Mouse (Mus musculus) spleen, embryonic (tissue): ENCODE measurements at regions not wholly inside any gene's neighbourhood (a gene's known extent, or its start where the extent isn't known, plus 50 kb on each side); places are given as distances from the start of the nearest gene placed in this dataset.

Source experiments
- CTCF ChIA-PET: fragments of 350-600 bp; sonication (Branson Sonifier 250); formaldehyde crosslinking; loops from one replicate; lab custom pipeline; 2022; lab: Charles Lee

GRCm38 (mm10) chr13:6059515-6060228 is 198.4 kb downstream of the Klf6 start:
- CTCF ChIA-PET, result no interaction called here

GRCm38 (mm10) chr13:6060229-6060845 is 199.1 kb downstream of the Klf6 start:
- CTCF ChIA-PET, result no interaction called here

GRCm38 (mm10) chr13:6062305-6062704 is 201.0 kb downstream of the Klf6 start:
- CTCF ChIA-PET, result no interaction called here

- CTCF ChIA-PET, result no interaction called here
Measured at GRCm38 (mm10) chr13:6062729-6063386, 201.6 kb downstream of the Klf6 start.

GRCm38 (mm10) chr13:6076978-6077825 is 215.9 kb downstream of the Klf6 start:
- CTCF ChIA-PET, result no interaction called here

GRCm38 (mm10) chr13:6085891-6086290 is 224.6 kb downstream of the Klf6 start:
- CTCF ChIA-PET, result no interaction called here

GRCm38 (mm10) chr13:6109018-6109657 is 247.9 kb downstream of the Klf6 start:
- CTCF ChIA-PET, result no interaction called here

GRCm38 (mm10) chr13:6119703-6120102 is 258.4 kb downstream of the Klf6 start:
- CTCF ChIA-PET, result no interaction called here

- CTCF ChIA-PET, result no interaction called here
Measured at GRCm38 (mm10) chr13:6127311-6127710, 266.0 kb downstream of the Klf6 start.

- CTCF ChIA-PET, result no interaction called here
Measured at GRCm38 (mm10) chr13:6128903-6129302, 267.6 kb downstream of the Klf6 start.

GRCm38 (mm10) chr13:6131363-6131762 is 270.1 kb downstream of the Klf6 start:
- CTCF ChIA-PET, result no interaction called here

- CTCF ChIA-PET, result no interaction called here
Measured at GRCm38 (mm10) chr13:6137170-6137569, 275.9 kb downstream of the Klf6 start.

- CTCF ChIA-PET, result no interaction called here
Measured at GRCm38 (mm10) chr13:6142771-6143170, 281.5 kb downstream of the Klf6 start.

- CTCF ChIA-PET, result no interaction called here
Measured at GRCm38 (mm10) chr13:6153657-6154056, 292.4 kb downstream of the Klf6 start.

- CTCF ChIA-PET, result no interaction called here
Measured at GRCm38 (mm10) chr13:6156191-6156590, 294.9 kb downstream of the Klf6 start.

- CTCF ChIA-PET, result no interaction called here
Measured at GRCm38 (mm10) chr13:6157029-6157428, 295.7 kb downstream of the Klf6 start.

- CTCF ChIA-PET, result no interaction called here
Measured at GRCm38 (mm10) chr13:6157946-6158345, 296.7 kb downstream of the Klf6 start.

- CTCF ChIA-PET, result no interaction called here
Measured at GRCm38 (mm10) chr13:6159412-6159811, 298.1 kb downstream of the Klf6 start.

- CTCF ChIA-PET, result no interaction called here
Measured at GRCm38 (mm10) chr13:6165916-6166315, 304.6 kb downstream of the Klf6 start.

- CTCF ChIA-PET, result no interaction called here
Measured at GRCm38 (mm10) chr13:6167055-6167761, 305.9 kb downstream of the Klf6 start.

GRCm38 (mm10) chr13:6173095-6173494 is 311.8 kb downstream of the Klf6 start:
- CTCF ChIA-PET, result no interaction called here
